Mouse (Mus musculus) right cerebral cortex, postnatal 4 days (tissue): ENCODE measurements around the gene Gna14.

Source experiments
- DNase-seq: peaks from one replicate; pipeline ENCODE4 v3.0.0-alpha.2; 2022

Gna14 gene

GRCm38 (mm10) chr19:16598653-16599297 lies 163.2 kb downstream of the Gna14 start:
- no peak for DNase-seq

GRCm38 (mm10) chr19:16599298-16599970 lies 163.9 kb downstream of the Gna14 start:
- DNase-seq: peak; percentile 64

- DNase-seq: no peak
These were observed 166.5 kb downstream of the Gna14 start for GRCm38 (mm10) chr19:16602026-16602425.

GRCm38 (mm10) chr19:16607634-16608033 lies 172.1 kb downstream of the Gna14 start:
- DNase-seq: no peak

GRCm38 (mm10) chr19:16623154-16623553 lies 187.6 kb downstream of the Gna14 start:
- DNase-seq: no peak

- no peak for DNase-seq
These were observed 189.4 kb downstream of the Gna14 start for GRCm38 (mm10) chr19:16624994-16625393.

- DNase-seq: no peak
These were observed 190.2 kb downstream of the Gna14 start for GRCm38 (mm10) chr19:16625610-16626395.
